Mouse (Mus musculus) cortical plate, adult 2 months (tissue): ENCODE data around the gene Cdh4.

Source experiments
- CTCF ChIP-seq: fragments of 200-500 bp; IDR thresholded peaks from 2 replicates; pipeline ENCODE4 v1.5.1; 2011; ENCODE audit warnings: mild to moderate bottlenecking, control low read depth, low read length; ENCODE audit not compliant: insufficient read depth; ENCODE audit errors: extremely low read depth
- POLR2A ChIP-seq: fragments of 200-500 bp; IDR thresholded peaks from 2 replicates; pipeline ENCODE4 v1.6.1; 2011; ENCODE audit warnings: mild to moderate bottlenecking, low read length, control low read depth; ENCODE audit not compliant: insufficient read depth; ENCODE audit errors: extremely low read depth

GRCm38 (mm10) chr2:179575585-179575984 is 133.4 kb downstream of the Cdh4 start:
- TF ChIP-seq POLR2A (no peak), CTCF (no peak)
